Mouse (Mus musculus): ENCODE measurements around the gene Tead1. TPM values are rescaled to one million over a fixed set of nuclear protein-coding genes. Genes with fewer than 3 reads are reported as not detected.
A peak's percentile ranks its signal among the peaks of the same experiment; 100 is the strongest.

Gene Tead1
- polyA plus RNA-seq, 1 experiment from 2014 or later: 32.6 TPM

GRCm38 (mm10) chr7:112713509-112713908, 34.4 kb downstream of the Tead1 start:
- no peak overlapping the region for H3K4me2 ChIP-seq (replicated peaks)
- no peaks in the 10 kb centered on the region for H3K27me3 ChIP-seq
- no peaks in the 10 kb centered on the region for H3K36me3 ChIP-seq
- H3K9ac ChIP-seq: no peak overlapping the region
- WGBS: 57% methylated on average over 5 of the region's 5 CpGs
- no peaks in the 10 kb centered on the region for H3K9me3 ChIP-seq (replicated peaks)
- H3K4me1 ChIP-seq: peaks cover 71% of the 10 kb centered on the region
- no peak for ATAC-seq (ENCODE audit: insufficient number of reproducible peaks, low FRiP score, low TSS enrichment, low read depth)
- H3K27ac ChIP-seq (replicated peaks): no peak overlapping the region
- no peak overlapping the region for H3K4me3 ChIP-seq (replicated peaks)

- ATAC-seq (ENCODE audit: insufficient number of reproducible peaks, low FRiP score, low TSS enrichment, low read depth): no peak
- Histone ChIP-seq H3K27ac (replicated peaks) (no peak overlapping the region), H3K4me3 (replicated peaks) (no peak overlapping the region), H3K9me3 (replicated peaks) (no peaks in the 10 kb centered on the region), H3K9ac (no peak overlapping the region), H3K36me3 (no peaks in the 10 kb centered on the region), H3K4me1 (peaks cover 63% of the 10 kb centered on the region), H3K4me2 (replicated peaks) (no peak overlapping the region), H3K27me3 (no peaks in the 10 kb centered on the region)
- 83% methylated on average over 6 of the region's 6 CpGs for WGBS
Observed at GRCm38 (mm10) chr7:112714783-112715182, 35.7 kb downstream of the Tead1 start.

- ATAC-seq (ENCODE audit: insufficient number of reproducible peaks, low FRiP score, low TSS enrichment, low read depth): no peak
- peaks cover 60% of the 10 kb centered on the region for H3K4me1 ChIP-seq
- H3K9ac ChIP-seq: no peak overlapping the region
- no peaks in the 10 kb centered on the region for H3K36me3 ChIP-seq
- WGBS: 83% methylated on average over 6 of the region's 6 CpGs
- H3K27me3 ChIP-seq: no peaks in the 10 kb centered on the region
- no peak overlapping the region for H3K4me3 ChIP-seq (replicated peaks)
- H3K9me3 ChIP-seq (replicated peaks): no peaks in the 10 kb centered on the region
- no peak overlapping the region for H3K27ac ChIP-seq (replicated peaks)
- no peak overlapping the region for H3K4me2 ChIP-seq (replicated peaks)
Observed at GRCm38 (mm10) chr7:112716701-112717100, 37.6 kb downstream of the Tead1 start.

- no peak overlapping the region for H3K27ac ChIP-seq (replicated peaks)
- no peaks in the 10 kb centered on the region for H3K27me3 ChIP-seq
- H3K4me1 ChIP-seq: peaks cover 50% of the 10 kb centered on the region
- no peaks in the 10 kb centered on the region for H3K9me3 ChIP-seq (replicated peaks)
- 33% methylated on average over 2 of the region's 2 CpGs for WGBS
- no peak overlapping the region for H3K9ac ChIP-seq
- no peak for ATAC-seq (ENCODE audit: insufficient number of reproducible peaks, low FRiP score, low TSS enrichment, low read depth)
- H3K4me2 ChIP-seq (replicated peaks): no peak overlapping the region
- H3K4me3 ChIP-seq (replicated peaks): no peak overlapping the region
- H3K36me3 ChIP-seq: no peaks in the 10 kb centered on the region
Observed at GRCm38 (mm10) chr7:112717676-112718075, 38.6 kb downstream of the Tead1 start.

- 27% methylated on average over 11 of the region's 11 CpGs for WGBS
- ATAC-seq (ENCODE audit: insufficient number of reproducible peaks, low FRiP score, low TSS enrichment, low read depth): no peak
- H3K27ac ChIP-seq (replicated peaks): peak overlapping the region; percentile 72; the same call in 1 of the 2 replicates
Observed at GRCm38 (mm10) chr7:112719394-112720142, 40.5 kb downstream of the Tead1 start.

GRCm38 (mm10) chr7:112720143-112720988, 41.2 kb downstream of the Tead1 start:
- Histone ChIP-seq H3K9me3 (replicated peaks) (no peaks in the 10 kb centered on the region), H3K4me1 (peaks cover 37% of the 10 kb centered on the region), H3K27ac (replicated peaks) (peak overlapping the region; percentile 72), H3K4me3 (replicated peaks) (peak overlapping the region; percentile 9), H3K9ac (peak overlapping the region; percentile 10; the same call in 1 of the 2 replicates), H3K36me3 (no peaks in the 10 kb centered on the region), H3K27me3 (no peaks in the 10 kb centered on the region), H3K4me2 (replicated peaks) (peak overlapping the region; percentile 49)
- 11% methylated on average over 23 of the region's 23 CpGs for WGBS
- ATAC-seq (ENCODE audit: insufficient number of reproducible peaks, low FRiP score, low TSS enrichment, low read depth): peak; percentile 68; the same call in 1 of the 2 replicates

More at GRCm38 (mm10) chr7:112719394-112720142, 40.5 kb downstream of the Tead1 start:
- Histone ChIP-seq H3K9me3 (replicated peaks) (no peaks in the 10 kb centered on the region), H3K4me3 (replicated peaks) (no peak overlapping the region), H3K36me3 (no peaks in the 10 kb centered on the region), H3K27me3 (no peaks in the 10 kb centered on the region), H3K4me2 (replicated peaks) (peak overlapping the region; percentile 49), H3K4me1 (peaks cover 36% of the 10 kb centered on the region), H3K9ac (no peak overlapping the region)

- Histone ChIP-seq H3K4me1 (peaks cover 42% of the 10 kb centered on the region), H3K27me3 (no peaks in the 10 kb centered on the region), H3K4me3 (replicated peaks) (no peak overlapping the region; the same call in 1 of the 2 replicates), H3K36me3 (no peaks in the 10 kb centered on the region), H3K9me3 (replicated peaks) (no peaks in the 10 kb centered on the region), H3K9ac (no peak overlapping the region), H3K27ac (replicated peaks) (peak overlapping the region; percentile 72), H3K4me2 (replicated peaks) (peak overlapping the region; percentile 49)
- no peak for ATAC-seq (ENCODE audit: insufficient number of reproducible peaks, low FRiP score, low TSS enrichment, low read depth)
- WGBS: 15% methylated on average over 4 of the region's 4 CpGs
Observed at GRCm38 (mm10) chr7:112720989-112721337, 41.8 kb downstream of the Tead1 start.

- no peak for ATAC-seq (ENCODE audit: insufficient number of reproducible peaks, low FRiP score, low TSS enrichment, low read depth)
- no peak overlapping the region for H3K4me2 ChIP-seq (replicated peaks)
- peaks cover 40% of the 10 kb centered on the region for H3K4me1 ChIP-seq
- H3K27me3 ChIP-seq: no peaks in the 10 kb centered on the region
- H3K9ac ChIP-seq: no peak overlapping the region
- H3K4me3 ChIP-seq (replicated peaks): no peak overlapping the region
- no peaks in the 10 kb centered on the region for H3K9me3 ChIP-seq (replicated peaks)
- WGBS: 82% methylated on average over 4 of the region's 4 CpGs
- no peak overlapping the region for H3K27ac ChIP-seq (replicated peaks)
- H3K36me3 ChIP-seq: no peaks in the 10 kb centered on the region
Observed at GRCm38 (mm10) chr7:112721859-112722258, 42.7 kb downstream of the Tead1 start.

GRCm38 (mm10) chr7:112728399-112728798, 49.3 kb downstream of the Tead1 start:
- Histone ChIP-seq H3K4me3 (replicated peaks) (no peak overlapping the region), H3K4me1 (peaks cover 49% of the 10 kb centered on the region), H3K27ac (replicated peaks) (no peak overlapping the region), H3K27me3 (no peaks in the 10 kb centered on the region), H3K36me3 (no peaks in the 10 kb centered on the region), H3K4me2 (replicated peaks) (no peak overlapping the region), H3K9me3 (replicated peaks) (no peaks in the 10 kb centered on the region), H3K9ac (no peak overlapping the region)
- WGBS: 47% methylated on average over 2 of the region's 2 CpGs
- no peak for ATAC-seq (ENCODE audit: insufficient number of reproducible peaks, low FRiP score, low TSS enrichment, low read depth)

- H3K27ac ChIP-seq (replicated peaks): no peak overlapping the region
- H3K9me3 ChIP-seq (replicated peaks): no peaks in the 10 kb centered on the region
- 34% methylated on average over 5 of the region's 5 CpGs for WGBS
- no peaks in the 10 kb centered on the region for H3K27me3 ChIP-seq
- ATAC-seq (ENCODE audit: insufficient number of reproducible peaks, low FRiP score, low TSS enrichment, low read depth): no peak
- H3K4me2 ChIP-seq (replicated peaks): no peak overlapping the region
- H3K4me3 ChIP-seq (replicated peaks): no peak overlapping the region
- peaks cover 49% of the 10 kb centered on the region for H3K4me1 ChIP-seq
- H3K36me3 ChIP-seq: no peaks in the 10 kb centered on the region
- no peak overlapping the region for H3K9ac ChIP-seq
Observed at GRCm38 (mm10) chr7:112730209-112730608, 51.1 kb downstream of the Tead1 start.

GRCm38 (mm10) chr7:112731584-112731983, 52.5 kb downstream of the Tead1 start:
- H3K27ac ChIP-seq (replicated peaks): no peak overlapping the region
- 76% methylated on average over 8 of the region's 8 CpGs for WGBS
- no peaks in the 10 kb centered on the region for H3K9me3 ChIP-seq (replicated peaks)
- ATAC-seq (ENCODE audit: insufficient number of reproducible peaks, low FRiP score, low TSS enrichment, low read depth): no peak
- no peak overlapping the region for H3K4me2 ChIP-seq (replicated peaks)
- H3K4me3 ChIP-seq (replicated peaks): no peak overlapping the region
- H3K36me3 ChIP-seq: no peaks in the 10 kb centered on the region
- no peaks in the 10 kb centered on the region for H3K27me3 ChIP-seq
- H3K4me1 ChIP-seq: peaks cover 40% of the 10 kb centered on the region
- H3K9ac ChIP-seq: no peak overlapping the region
